Mouse (Mus musculus) gastrocnemius, adult 18-20 months (tissue): Measurements from ENCODE around the gene Gm10230. TPM values are rescaled to one million over a fixed set of nuclear protein-coding genes. Genes with fewer than 3 reads are reported as not detected.
"Not testable (repeated sequence)": the region's sequence is repeated elsewhere in the genome, so short reads cannot be mapped to it uniquely, and the experiment has no call there.

ENCODE experiments used
- DNase-seq: peaks from one replicate; pipeline ENCODE4 v3.0.0; 2021; ENCODE audit warnings: low spot score
- long read RNA-seq, 2 experiments: library from polyadenylated mRNA; stranded (forward); transcript quantifications; one replicate each; pipeline ENCODE4 v2.0.0; 2021
- microRNA-seq: library from miRNA; unstranded; fragments of <30 nt; microRNA quantifications from one replicate; pipeline ENCODE4 v1.2.0, GENCODE M21; 2021
- total RNA-seq, 2 experiments: library from RNA; stranded (reverse); gene quantifications; 2 replicates each; pipeline ENCODE4 v1.2.3; 2021

Gene Gm10230
- not detected for total RNA-seq
- long read RNA-seq, experiment 1 = 0 reads
- long read RNA-seq, experiment 2 = 0 reads

DNA sequence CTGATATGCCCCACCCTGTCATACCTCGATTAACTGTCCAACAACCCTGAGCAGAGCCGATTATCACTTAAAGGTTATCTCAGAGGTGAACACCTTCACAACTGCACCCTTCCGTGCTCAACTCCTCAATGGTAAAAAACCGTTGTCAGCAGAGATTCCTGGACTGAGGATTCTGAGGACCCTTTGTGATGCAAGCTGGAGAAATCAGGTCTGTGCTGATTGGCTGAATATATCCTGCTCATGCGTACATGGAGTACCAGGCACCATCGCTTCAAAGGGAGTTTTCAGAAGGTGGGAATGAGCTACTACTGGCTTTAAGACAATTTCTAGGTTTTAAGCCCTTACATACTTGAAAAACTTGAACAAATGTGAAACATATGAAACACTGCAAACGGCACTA is at the start of gene Gm10230:
Gm10230 (minus strand) TSS at position 101 of the 400 bp plus-strand sequence.
- not testable (repeated sequence) for DNase-seq

Small RNA genes lying within 50 kb of the gene (microRNA-seq; reads per million reads assigned to microRNA genes)
- gene Gm44452 = not detected
